Mouse (Mus musculus) retina, adult 2 months (tissue): ENCODE measurements at regions not wholly inside any gene's neighbourhood (a gene's known extent, or its start where the extent isn't known, plus 50 kb on each side); places are given as distances from the start of the nearest gene placed in this dataset.
A peak's percentile ranks its signal among the peaks of the same experiment; 100 is the strongest.
"Not testable (repeated sequence)": the region's sequence is repeated elsewhere in the genome, so short reads cannot be mapped to it uniquely, and the experiment has no call there.

Experiments
- DNase-seq: peaks from one replicate; pipeline ENCODE4 v3.0.0-alpha.2; 2012; ENCODE audit warnings: low read depth, low spot score

DNA sequence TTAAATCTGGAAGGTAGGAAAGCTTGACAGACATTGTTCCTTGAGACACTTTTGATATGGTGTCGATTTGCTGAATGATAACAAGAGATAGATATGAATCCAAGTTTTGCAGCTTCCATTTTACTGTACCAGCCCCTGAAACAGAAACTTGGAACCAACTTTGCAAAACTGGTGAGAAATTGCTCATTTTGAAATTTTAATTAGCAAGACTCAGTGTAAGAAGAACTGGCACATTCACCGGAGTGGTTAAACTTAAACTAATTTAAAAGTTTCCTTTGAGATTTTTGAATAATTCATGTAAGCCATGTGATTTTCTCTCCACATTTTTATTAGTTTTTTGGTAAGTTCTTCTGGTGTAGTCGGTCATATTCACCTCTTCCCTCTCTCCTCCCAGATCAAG, 85.3 kb downstream of the Slitrk1 start:
- DNase-seq: no peak

DNA sequence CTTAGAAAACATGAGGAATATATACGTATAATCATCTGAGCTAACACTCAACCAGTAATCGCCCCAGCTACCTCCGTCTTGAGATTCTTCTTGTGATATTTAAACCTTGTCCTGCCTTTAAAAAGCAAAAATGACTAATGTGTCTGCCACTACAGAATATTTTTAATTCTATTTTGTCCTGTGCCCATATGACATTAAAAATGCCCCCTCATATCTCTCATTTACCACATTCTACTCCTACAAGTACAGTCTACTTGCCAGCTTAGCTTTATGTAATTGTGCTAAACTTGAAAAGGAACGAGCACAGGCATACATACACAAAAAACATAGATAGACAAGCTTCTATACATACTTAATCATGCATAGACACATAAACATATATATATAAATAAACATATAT, 92.4 kb downstream of the Slitrk1 start:
- no peak for DNase-seq

DNA sequence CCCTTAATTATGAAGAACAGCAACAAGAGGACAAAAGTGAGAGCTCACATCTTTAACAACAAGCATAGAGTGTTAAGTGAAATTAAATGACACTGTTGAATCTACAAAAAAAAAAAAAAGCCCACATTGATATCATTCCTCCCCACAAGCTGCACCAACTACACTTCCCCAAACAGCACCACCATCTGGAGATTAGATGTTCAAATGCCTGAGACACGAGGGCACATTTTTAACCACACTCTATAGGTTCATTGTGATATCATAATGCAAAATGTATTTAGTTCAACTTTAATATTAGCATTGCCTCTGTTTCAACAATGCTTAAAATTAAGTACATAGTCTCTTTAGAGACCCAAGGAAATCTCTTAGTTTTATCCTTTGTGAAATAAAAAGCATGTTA, 94.6 kb downstream of the Slitrk1 start:
- no peak for DNase-seq

DNA sequence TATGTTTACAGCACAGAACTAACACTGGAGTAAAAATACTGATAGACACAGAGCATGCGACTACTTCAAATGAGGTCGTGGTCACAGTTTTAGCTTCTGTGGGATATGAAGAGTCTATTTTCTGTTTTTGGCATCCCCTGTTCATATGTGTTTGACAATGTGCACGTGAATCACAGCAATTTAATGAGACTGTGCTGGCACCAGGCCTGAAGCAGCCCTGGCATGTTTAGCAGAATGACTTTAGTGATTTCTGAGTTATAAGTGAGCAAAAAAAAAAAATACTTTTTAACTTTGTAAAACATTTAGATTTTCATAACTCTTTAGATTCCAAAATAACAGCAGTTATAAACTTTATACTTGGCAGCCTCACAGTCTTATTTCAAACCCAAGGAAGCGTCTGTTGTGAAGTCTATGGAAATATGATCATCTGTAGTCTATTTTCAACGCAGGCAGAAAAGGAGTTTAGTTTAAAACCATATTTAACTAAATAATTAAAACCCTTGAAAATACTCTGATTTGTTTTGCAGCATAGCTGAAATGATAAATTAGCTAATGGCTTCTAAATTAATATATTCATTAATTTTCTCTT, 108.5 kb downstream of the Slitrk1 start:
- DNase-seq: no peak

DNA sequence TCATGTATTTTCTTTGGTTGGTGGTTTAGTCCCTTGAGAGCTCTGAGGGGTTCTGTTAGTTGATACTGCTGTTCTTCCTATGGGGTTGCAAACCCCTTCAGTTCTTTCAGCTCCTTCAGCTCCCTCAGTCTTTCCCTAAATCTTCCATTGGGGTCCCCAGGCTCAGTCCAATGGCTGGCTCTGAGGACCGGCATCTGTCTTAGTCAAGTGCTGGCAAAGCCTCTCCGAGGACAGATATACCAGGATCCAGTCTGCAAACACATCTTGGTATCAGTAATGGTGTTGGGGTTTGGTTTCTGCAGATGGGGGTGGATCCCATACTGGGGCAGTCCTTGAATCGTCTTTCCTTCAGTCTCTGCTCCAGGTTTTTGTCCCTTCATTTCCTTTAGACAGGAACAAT, 115.1 kb downstream of the Slitrk1 start:
- DNase-seq: no peak

DNA sequence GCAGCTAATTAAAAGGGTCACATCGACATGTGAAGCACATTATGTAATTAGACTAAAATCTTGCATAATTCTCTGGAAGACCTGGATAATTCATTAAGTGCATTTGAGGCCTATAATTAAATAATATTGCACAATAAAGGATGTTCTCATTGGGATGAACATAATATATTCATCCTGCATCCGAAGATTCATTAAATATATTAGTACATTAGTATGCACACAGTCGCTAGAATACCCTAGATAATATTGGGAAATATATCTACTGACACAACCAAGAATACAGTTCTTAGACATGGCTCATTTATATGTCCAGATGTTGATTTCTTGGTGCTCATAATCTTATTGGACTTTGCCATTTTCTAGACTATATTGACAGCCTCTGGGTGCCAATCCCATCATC, 121.5 kb downstream of the Slitrk1 start:
- no peak for DNase-seq

DNA sequence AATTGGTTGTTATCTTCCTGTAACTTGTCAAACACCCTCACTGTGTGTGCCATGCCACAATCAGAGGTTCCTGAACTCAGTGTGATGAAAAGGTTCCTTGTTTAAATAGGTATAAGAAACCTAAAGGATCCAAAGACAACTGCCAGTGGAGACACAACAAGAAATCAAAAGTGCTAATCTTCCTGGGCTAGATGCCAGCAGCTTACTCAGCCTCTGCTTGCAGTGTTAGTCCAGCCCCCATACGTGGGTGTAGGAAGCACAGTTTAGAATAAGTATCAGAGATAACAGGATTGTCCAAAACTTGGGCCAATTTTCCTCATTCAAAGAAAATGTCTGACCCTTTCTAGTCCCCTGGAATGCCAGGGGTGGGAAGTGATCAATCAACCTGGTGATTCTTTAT, 122.7 kb downstream of the Slitrk1 start:
- DNase-seq: peak; percentile 3

DNA sequence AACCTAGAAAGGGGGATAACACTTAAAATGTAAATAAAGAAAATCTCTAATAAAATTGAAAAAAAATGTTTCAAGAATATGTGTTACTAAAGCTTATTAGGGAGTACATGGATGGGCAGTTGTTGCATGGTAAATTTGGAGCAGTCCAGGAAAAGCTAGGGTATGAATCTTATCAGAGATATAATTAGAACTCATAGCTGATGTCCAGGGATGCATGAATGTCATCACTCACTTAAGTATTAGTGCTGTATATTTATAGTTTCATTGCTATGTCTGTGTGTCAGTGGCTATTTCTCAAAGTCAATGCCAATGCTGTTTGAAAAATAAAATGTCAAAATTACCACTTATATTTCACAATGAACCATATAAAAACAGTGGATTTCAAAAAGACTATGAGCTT, 165.2 kb downstream of the Slitrk1 start:
- DNase-seq: no peak

DNA sequence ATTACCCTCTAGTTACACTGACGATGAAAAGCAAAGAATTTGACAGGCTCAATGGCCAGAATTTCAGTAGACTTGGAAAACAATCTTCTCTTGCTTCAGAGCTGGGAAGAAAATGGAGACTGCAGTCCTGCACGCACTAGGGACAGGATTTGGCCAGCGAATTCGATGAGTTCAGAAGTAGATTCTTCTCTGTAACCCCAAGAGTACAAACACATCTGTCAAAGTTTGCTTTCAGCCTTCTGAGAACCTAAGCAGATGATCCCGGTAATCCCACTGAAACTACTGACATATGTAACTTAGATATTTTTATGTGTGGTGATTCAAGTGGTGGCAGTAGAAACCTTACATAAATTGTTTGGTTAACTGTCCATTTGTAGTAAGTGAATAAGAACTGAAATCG, 202.1 kb downstream of the Slitrk1 start:
- no peak for DNase-seq

DNA sequence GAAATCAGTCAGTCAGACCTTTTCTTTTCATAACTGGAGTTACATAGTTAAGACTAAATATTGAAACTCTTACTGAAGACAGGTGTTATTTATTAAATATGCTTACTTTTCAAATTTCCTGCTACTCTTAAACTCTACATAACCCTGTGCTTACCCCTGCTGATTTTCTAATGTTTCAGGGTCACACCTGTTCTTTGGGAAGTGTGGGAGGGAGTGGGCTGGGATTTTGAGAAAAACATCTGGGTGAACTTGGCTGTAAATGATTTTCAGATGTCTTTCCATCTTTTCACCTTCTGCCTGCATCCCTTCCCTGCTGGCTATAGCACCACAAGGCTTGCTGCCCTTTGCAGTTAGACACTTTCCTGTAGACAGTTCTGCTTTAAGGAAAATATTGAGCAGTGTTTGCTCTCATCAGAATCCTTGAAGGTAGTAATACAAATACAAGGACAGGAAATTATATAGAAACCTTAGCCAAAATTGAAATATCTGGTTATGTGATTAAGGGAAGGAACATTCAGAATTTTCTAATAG, 204.8 kb downstream of the Slitrk1 start:
- DNase-seq: no peak

DNA sequence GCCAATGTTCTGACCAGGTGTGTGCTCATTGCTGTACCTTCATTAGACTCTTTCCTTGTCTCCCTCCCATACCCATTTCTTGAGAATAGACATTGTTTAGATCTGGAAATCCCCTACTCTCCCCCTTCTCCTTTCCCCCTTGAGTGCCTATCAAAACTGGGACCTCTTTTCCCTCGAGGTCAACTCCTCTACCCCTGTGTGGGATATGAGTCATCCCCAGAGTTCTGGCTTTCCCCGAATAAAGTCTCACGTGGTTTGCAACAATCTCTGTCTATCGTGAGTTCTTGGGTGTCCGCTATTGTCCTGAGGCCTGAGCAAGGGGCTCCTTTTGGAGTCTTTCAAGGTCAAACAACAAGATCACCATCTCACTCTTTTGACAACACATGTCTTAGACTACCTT, 209.3 kb downstream of the Slitrk1 start:
- not testable (repeated sequence) for DNase-seq

DNA sequence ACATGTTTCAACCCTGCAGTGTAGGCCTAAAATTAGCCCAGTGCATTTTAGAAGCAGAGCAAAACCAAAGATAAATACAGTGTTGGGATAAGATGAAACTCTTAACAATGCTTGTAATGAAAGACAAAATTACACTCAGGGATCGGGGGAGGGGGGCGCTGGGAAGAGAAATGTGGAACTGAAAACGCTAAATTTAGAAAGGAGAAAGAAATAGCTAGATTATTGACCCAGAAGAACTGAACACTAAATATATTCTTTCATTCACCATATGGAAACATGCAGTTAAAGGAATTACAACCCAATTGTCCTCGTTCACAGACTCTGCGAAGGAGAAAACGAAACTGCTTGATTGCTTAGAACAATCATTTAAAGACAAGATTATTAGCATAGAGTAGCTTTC, 249.1 kb downstream of the Slitrk1 start:
- DNase-seq: no peak

DNA sequence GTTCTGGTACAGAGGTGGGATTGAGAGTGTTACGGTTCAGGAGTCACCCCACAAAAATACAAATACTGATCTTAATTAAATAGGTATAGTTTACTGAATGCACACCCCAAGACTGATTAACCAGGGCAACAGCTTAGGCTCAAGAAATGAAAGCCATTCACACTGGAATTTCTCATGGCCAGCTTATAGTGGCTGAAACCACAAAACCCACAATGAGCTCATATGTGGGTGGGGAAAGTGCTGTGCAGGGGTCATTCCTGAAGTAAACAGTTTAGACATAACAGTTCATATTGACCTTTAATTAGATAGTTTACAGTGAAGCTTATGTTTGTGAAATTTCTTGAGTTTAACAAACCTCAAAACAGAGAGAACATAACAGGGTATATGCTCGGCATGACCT, 275.7 kb downstream of the Slitrk1 start:
- DNase-seq: no peak

DNA sequence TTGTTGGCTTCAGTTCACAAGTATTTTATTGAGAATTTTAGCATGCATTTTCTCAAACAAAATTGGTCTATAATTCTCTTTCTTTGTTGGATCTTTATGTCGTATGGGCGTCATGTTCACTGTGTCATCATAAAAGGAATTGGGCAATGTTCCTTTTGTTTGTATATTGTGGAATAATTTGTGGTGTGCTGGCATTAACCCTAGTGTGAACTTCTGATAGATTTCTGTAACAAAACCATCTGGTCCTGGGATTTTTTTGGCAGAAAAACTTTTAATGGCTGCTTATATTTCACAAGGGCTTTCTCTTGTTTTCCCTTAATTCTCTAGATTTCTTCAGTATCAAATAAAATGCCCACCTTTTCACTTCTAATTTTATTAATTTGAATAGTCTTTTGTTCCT, 278.7 kb downstream of the Slitrk1 start:
- DNase-seq: no peak

DNA sequence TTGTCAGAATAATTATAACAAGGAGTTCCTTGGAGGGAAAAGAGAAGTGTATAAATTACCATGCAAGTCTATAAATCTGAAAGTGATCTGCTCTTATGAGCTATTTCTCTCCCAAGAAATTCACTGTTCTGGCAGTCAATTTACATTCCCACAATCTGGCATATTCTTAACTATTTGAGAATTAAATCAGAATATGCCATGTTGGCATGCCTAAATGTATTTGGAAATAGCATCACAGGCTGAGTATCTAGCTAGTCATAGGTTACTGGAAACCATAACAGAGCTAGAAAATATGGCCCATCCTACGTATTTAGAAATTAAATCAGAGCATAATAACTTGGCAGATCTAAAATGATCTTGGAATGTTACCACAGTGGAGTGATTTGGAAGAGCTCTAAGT, 303.9 kb downstream of the Slitrk1 start:
- no peak for DNase-seq
